Mouse (Mus musculus): ENCODE data around the gene Esrp2. TPM values are rescaled to one million over a fixed set of nuclear protein-coding genes. Genes with fewer than 3 reads are reported as not detected.

The Esrp2 gene
- polyA plus RNA-seq, 1 experiment from 2014 or later, result 30.2 TPM

GRCm38 (mm10) chr8:106140769-106141168 lies 4.0 kb upstream of the Esrp2 start:
- no peak overlapping the region for H3K9ac ChIP-seq
- H3K4me2 ChIP-seq (replicated peaks), result no peak overlapping the region
- no peak overlapping the region for H3K4me3 ChIP-seq (replicated peaks)
- peaks cover 13% of the 10 kb centered on the region for H3K27me3 ChIP-seq (replicated peaks)
- peaks cover 20% of the 10 kb centered on the region for H3K4me1 ChIP-seq (replicated peaks)
- no peak for ATAC-seq
- H3K9me3 ChIP-seq, result no peaks in the 10 kb centered on the region
- no peaks in the 10 kb centered on the region for H3K36me3 ChIP-seq
- WGBS, result 11% methylated on average over 13 of the region's 13 CpGs
- H3K27ac ChIP-seq, result no peak overlapping the region

DNA sequence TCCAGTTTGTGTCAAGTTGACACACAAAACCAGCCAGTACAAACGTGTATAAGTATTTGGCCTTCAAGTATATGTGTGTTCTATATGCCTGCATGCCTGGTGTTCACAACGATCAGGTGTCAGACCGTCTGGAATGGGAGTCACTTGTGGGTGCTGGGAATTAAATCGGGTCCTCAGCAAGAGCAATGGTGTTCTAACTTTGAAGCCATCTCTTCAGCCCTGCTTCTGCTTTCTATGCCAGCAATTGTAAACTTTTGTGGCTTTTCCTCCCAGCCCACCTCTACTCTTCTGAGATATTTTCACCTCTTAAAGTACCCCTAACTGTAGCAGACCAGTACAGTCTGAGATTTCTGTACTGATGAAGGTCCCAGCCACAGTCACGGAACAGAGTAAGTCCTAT lies 3.4 kb upstream of the Esrp2 start:
- Histone ChIP-seq H3K4me3 (replicated peaks) (no peak overlapping the region), H3K9ac (no peak overlapping the region), H3K4me2 (replicated peaks) (no peak overlapping the region), H3K36me3 (no peaks in the 10 kb centered on the region), H3K9me3 (no peaks in the 10 kb centered on the region), H3K4me1 (replicated peaks) (peaks cover 22% of the 10 kb centered on the region), H3K27ac (no peak overlapping the region), H3K27me3 (replicated peaks) (peaks cover 19% of the 10 kb centered on the region)
- no peak for ATAC-seq
- WGBS, result 67% methylated on average over 5 of the region's 5 CpGs

DNA sequence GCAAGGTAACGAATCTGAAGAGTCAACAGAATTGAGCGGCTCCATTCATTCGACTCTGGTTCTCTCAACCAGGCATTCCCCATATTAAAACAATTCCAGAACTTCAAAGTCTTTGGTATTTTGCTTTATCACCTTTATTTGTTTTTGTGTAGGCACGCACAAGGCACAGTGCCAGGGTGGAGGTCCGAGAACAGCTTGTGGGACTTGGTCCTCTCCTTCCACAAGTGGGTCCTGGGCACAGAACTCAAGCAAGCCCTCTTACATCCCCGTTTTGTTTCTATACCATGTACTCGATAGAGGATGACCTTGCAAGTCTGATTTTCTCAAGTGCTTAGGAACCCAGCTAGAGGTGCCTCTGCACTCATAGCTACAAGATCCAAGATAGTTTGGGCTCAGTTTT lies 1.8 kb upstream of the Esrp2 start:
- Histone ChIP-seq H3K36me3 (no peaks in the 10 kb centered on the region), H3K9ac (peak overlapping the region; percentile 45), H3K4me1 (replicated peaks) (peaks cover 26% of the 10 kb centered on the region), H3K4me3 (replicated peaks) (peak overlapping the region; percentile 53), H3K27me3 (replicated peaks) (peaks cover 30% of the 10 kb centered on the region), H3K4me2 (replicated peaks) (peak overlapping the region; percentile 89), H3K9me3 (no peaks in the 10 kb centered on the region), H3K27ac (peak overlapping the region; percentile 63)
- 9% methylated on average over 7 of the region's 7 CpGs for WGBS
- no peak for ATAC-seq

- under 1% methylated on average over 24 of the region's 24 CpGs for WGBS
- H3K9ac ChIP-seq, result peak overlapping the region; percentile 45
Measured at GRCm38 (mm10) chr8:106137906-106138477, 1.2 kb upstream of the Esrp2 start.

DNA sequence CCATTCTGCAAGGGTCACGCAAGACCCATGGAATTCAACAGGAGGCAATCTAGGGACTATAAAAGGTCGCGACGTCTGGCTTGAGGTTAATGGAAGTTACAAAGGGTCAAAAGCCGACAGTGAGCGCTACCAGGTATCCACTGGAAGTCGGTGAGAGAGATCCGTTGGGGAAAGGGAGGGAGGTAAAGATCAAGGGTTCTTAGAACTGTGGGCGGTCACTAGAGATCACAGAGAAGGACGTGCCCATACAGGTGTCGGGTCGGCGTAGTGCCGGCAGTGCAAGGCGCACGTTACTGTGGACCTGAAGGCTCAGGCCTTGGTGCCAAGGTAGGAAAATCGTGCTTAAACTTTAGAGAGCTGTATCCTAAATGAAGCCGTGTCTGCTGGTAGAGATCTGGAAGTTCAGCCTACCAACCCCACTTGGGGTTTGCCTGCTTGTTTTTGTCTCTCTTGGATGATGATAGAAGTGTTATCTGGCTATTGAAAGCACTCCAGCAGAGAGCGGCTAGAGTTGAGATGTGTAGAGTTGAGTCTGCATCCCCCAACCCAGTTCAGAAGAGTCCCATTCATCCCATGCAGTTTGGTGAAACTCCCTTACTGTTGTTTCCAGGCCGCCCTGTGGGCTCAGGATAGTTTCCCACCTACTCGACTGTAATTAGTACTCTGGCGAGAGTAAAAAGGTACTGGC lies 588 bp upstream of the Esrp2 start:
- peaks cover 30% of the 10 kb centered on the region for H3K27me3 ChIP-seq (replicated peaks)
- peak overlapping the region; percentile 89 for H3K4me2 ChIP-seq (replicated peaks)
- WGBS, result 4% methylated on average over 22 of the region's 22 CpGs
- H3K4me3 ChIP-seq (replicated peaks), result peak overlapping the region; percentile 53
- peak overlapping the region; percentile 86 for H3K27ac ChIP-seq
- H3K9me3 ChIP-seq, result no peaks in the 10 kb centered on the region
- H3K9ac ChIP-seq, result peak overlapping the region; percentile 45
- ATAC-seq, result peak; percentile 5; the same call in 1 of the 2 replicates
- H3K36me3 ChIP-seq, result peaks cover 6% of the 10 kb centered on the region; the same call in 1 of the 2 replicates
- H3K4me1 ChIP-seq (replicated peaks), result peaks cover 28% of the 10 kb centered on the region

More at GRCm38 (mm10) chr8:106137906-106138477, 1.2 kb upstream of the Esrp2 start:
- H3K4me2 ChIP-seq (replicated peaks), result peak overlapping the region; percentile 89
- peaks cover 28% of the 10 kb centered on the region for H3K4me1 ChIP-seq (replicated peaks)
- H3K27me3 ChIP-seq (replicated peaks), result peaks cover 30% of the 10 kb centered on the region
- peak overlapping the region; percentile 86 for H3K27ac ChIP-seq
- 0 out of 2 replicates have a peak, but pooled peaks have one; percentile 5 for ATAC-seq
- H3K4me3 ChIP-seq (replicated peaks), result peak overlapping the region; percentile 53
- H3K36me3 ChIP-seq, result no peaks in the 10 kb centered on the region
- no peaks in the 10 kb centered on the region for H3K9me3 ChIP-seq

DNA sequence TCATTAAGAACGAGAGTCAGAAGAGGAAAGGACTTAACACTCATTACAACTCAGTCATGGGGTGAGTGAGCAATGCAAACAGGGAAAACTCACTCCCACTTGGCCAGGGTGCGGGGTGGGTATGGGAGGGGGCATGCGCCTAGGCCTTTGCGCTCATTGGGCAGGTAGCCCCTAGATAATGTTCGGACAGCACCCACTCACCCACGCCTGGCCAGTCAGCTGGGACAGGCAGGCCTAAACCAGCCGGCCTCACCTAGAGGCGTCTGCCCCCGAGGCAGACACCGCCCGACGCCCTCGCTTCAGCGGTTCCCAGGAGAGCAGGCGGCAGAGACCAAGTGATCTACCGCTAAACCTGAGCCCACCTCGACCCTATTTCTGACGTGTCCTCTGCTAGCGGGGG lies 1.1 kb downstream of the Esrp2 start:
- peak; percentile 6 for ATAC-seq
- WGBS, result 4% methylated on average over 19 of the region's 19 CpGs
- Histone ChIP-seq H3K9me3 (no peaks in the 10 kb centered on the region), H3K36me3 (peaks cover 13% of the 10 kb centered on the region), H3K27ac (peak overlapping the region; percentile 86), H3K4me1 (replicated peaks) (peaks cover 28% of the 10 kb centered on the region), H3K4me3 (replicated peaks) (peak overlapping the region; percentile 53), H3K27me3 (replicated peaks) (peaks cover 30% of the 10 kb centered on the region), H3K4me2 (replicated peaks) (peak overlapping the region; percentile 89), H3K9ac (peak overlapping the region; percentile 45)

- Histone ChIP-seq H3K27ac (peak overlapping the region; percentile 86), H3K4me2 (replicated peaks) (peak overlapping the region; percentile 89), H3K9ac (peak overlapping the region; percentile 45), H3K4me3 (replicated peaks) (peak overlapping the region; percentile 53), H3K27me3 (replicated peaks) (peaks cover 30% of the 10 kb centered on the region), H3K36me3 (peaks cover 17% of the 10 kb centered on the region), H3K4me1 (replicated peaks) (peaks cover 28% of the 10 kb centered on the region), H3K9me3 (no peaks in the 10 kb centered on the region)
- 10% methylated on average over 14 of the region's 14 CpGs for WGBS
- ATAC-seq, result peak; percentile 83
Measured at GRCm38 (mm10) chr8:106134751-106135571, 1.8 kb downstream of the Esrp2 start.

DNA sequence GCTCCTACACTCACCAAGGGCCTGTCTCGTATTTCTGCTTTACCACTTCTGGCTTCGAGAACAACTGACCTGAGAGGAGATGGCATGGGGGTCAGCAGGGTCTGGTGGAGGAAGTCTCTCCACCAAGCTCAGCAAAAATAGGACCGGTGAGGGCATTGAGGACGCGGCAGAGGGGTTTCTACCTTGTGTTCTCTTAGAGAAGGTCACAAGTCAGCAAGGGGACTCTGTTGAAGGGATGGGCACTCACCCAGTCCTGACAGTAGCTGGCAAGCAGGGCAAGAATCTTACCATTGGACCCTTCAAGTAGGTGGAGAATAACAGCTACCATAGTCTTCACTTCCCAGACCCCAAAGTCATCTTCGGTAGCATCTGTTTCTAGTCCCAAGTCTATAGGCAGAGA lies 2.8 kb downstream of the Esrp2 start:
- Histone ChIP-seq H3K9me3 (no peaks in the 10 kb centered on the region), H3K9ac (no peak overlapping the region), H3K4me1 (replicated peaks) (peaks cover 28% of the 10 kb centered on the region), H3K36me3 (peaks cover 22% of the 10 kb centered on the region), H3K4me3 (replicated peaks) (0 out of 2 replicates have a peak overlapping the region, but pooled peaks have one; percentile 53), H3K4me2 (replicated peaks) (peak overlapping the region; percentile 89; the same call in 1 of the 2 replicates), H3K27ac (peak overlapping the region; percentile 44; the same call in 1 of the 2 replicates), H3K27me3 (replicated peaks) (peaks cover 30% of the 10 kb centered on the region)
- WGBS, result 66% methylated on average over 6 of the region's 6 CpGs
- ATAC-seq, result no peak

DNA sequence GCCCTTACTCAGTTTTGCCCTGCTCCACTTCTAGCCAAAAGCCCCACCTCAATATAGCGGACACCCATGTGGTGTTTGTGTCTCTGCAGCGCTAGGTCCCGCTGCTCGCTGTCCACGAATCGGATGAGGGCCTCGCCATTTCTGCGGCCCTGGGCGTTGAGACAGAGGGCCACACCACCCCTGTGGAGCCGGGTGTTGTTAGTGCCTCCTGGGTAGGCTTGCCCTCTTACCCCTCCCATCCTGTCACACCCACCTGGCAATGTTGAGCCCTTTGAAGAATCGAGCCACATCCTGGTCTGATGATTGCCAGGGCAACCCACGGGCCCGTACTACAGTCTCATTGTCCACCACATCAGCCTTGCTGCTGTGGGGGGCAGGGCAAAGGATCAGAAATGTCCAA lies 3.2 kb downstream of the Esrp2 start:
- Histone ChIP-seq H3K4me1 (replicated peaks) (peaks cover 28% of the 10 kb centered on the region), H3K36me3 (peaks cover 26% of the 10 kb centered on the region), H3K4me3 (replicated peaks) (no peak overlapping the region), H3K4me2 (replicated peaks) (0 out of 2 replicates have a peak overlapping the region, but pooled peaks have one; percentile 89), H3K9me3 (no peaks in the 10 kb centered on the region), H3K27me3 (replicated peaks) (peaks cover 30% of the 10 kb centered on the region), H3K9ac (no peak overlapping the region), H3K27ac (no peak overlapping the region)
- no peak for ATAC-seq
- 58% methylated on average over 13 of the region's 13 CpGs for WGBS

GRCm38 (mm10) chr8:106132356-106132755 lies 4.4 kb downstream of the Esrp2 start:
- ATAC-seq, result no peak
- Histone ChIP-seq H3K27me3 (replicated peaks) (peaks cover 24% of the 10 kb centered on the region), H3K36me3 (peaks cover 29% of the 10 kb centered on the region), H3K9ac (no peak overlapping the region), H3K9me3 (no peaks in the 10 kb centered on the region), H3K4me3 (replicated peaks) (no peak overlapping the region), H3K4me1 (replicated peaks) (peaks cover 24% of the 10 kb centered on the region), H3K27ac (no peak overlapping the region), H3K4me2 (replicated peaks) (no peak overlapping the region)
- WGBS, result 94% methylated on average over 11 of the region's 11 CpGs

DNA sequence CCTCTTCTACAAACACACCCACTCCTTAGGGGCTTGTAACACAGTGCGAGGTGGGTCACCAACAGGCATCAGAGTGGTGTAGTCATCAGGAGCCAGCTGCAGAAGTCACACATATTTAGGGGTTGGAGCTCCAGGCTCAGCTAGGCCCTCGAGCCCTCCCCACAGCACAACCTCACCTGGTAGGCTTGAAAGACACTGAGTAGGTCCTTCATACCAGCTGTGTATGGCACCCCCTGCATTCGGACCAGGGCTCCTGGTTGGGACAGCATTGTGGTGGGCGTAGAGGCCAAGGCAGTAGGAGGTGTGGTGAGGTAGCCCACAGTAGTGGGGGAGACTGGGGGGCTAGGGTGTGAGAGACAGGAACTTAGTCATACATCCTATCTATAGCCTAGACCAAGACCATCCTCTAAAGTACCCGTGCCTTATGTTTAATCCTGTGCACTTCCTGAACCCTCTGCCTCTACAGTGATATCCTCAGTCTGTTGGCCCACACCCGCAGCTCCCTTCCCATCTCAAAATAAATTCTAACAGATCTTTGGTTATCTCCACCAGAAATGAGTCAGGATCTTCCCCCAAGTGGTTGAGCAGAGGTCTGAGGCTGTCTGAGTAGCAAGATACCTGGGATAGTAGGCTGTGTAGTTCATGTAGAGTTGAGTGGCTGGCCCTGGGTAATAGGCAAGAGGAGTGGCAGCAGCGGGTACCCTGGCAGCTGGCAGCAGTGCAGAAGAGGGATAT lies 5.1 kb downstream of the Esrp2 start:
- Histone ChIP-seq H3K9ac (no peak overlapping the region), H3K36me3 (peaks cover 32% of the 10 kb centered on the region), H3K4me2 (replicated peaks) (no peak overlapping the region), H3K27me3 (replicated peaks) (peaks cover 17% of the 10 kb centered on the region), H3K9me3 (no peaks in the 10 kb centered on the region), H3K27ac (no peak overlapping the region), H3K4me3 (replicated peaks) (no peak overlapping the region), H3K4me1 (replicated peaks) (peaks cover 17% of the 10 kb centered on the region)
- 91% methylated on average over 7 of the region's 7 CpGs for WGBS
- no peak for ATAC-seq

Data from intestine, embryonic 15.5 days (tissue).